Mouse (Mus musculus) kidney, postnatal 36 days (tissue): ENCODE measurements at regions not wholly inside any gene's neighbourhood (a gene's known extent, or its start where the extent isn't known, plus 50 kb on each side); places are given as distances from the start of the nearest gene placed in this dataset.

Experiments
- DNase-seq, 2 experiments: peaks; one replicate each; pipeline ENCODE4 v3.0.0; 2021 to 2022; ENCODE audit warnings: mixed read lengths in 2 of 2

DNA sequence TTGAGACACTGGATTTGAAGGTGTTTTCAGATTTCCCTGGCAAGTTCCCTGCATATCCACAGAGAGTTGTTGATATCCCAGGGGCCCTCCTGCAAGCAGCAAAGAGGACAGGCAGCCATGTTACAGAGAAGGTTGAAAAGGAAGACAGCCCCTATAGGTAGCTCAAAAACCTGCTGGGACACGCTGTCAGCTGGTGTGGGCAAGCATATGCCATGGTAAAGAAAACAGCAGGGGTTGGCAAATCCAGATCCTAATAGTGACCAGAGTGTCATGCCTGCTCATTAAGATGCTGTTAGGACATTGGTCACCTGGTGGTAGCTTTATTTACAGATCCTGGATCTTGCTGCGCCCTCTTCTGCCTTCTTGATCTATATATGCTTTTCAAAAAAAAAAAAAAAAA, 397.6 kb downstream of the Tns1 start:
- no peak for DNase-seq

DNA sequence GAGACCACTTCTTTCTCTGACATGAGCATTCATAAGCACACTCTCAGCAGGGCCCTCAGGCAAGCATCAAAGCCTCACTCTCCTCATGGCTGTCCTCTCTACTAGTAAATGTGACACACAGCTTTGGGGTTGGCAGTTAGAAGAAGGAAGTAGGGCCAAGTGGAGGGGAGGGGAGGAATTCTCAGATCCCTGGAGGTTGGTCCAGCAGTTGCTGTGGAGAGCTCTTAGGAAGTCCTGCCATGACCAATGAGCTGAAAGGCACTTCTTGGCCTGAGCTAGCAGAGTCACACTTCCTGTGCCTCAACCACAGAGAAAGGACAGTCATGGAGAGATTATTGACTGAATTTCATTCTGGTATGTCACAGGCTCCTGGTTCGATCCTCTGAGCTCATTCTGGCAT, 398.8 kb downstream of the Tns1 start:
- DNase-seq: no peak

DNA sequence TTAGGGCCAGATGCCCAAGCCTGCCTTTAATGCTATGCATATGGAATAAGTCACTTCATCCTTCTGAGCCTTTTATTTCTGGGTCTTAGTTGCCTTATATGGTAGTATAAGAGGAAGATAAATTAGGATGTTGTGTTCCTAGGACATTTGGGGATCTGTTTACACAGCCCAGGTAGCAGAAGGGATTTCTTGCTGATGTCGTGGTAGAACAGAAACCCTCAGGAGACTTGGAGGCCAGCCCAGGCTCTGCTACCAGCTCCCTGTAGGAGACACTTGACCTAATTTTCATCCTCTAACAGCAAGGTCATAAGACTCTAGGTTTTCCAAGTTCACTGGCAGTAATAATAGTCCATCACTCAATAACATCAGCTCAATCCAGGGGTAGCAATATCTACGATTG, 399.7 kb downstream of the Tns1 start:
- peak in 1 of 2 experiments; percentile 31 for DNase-seq

DNA sequence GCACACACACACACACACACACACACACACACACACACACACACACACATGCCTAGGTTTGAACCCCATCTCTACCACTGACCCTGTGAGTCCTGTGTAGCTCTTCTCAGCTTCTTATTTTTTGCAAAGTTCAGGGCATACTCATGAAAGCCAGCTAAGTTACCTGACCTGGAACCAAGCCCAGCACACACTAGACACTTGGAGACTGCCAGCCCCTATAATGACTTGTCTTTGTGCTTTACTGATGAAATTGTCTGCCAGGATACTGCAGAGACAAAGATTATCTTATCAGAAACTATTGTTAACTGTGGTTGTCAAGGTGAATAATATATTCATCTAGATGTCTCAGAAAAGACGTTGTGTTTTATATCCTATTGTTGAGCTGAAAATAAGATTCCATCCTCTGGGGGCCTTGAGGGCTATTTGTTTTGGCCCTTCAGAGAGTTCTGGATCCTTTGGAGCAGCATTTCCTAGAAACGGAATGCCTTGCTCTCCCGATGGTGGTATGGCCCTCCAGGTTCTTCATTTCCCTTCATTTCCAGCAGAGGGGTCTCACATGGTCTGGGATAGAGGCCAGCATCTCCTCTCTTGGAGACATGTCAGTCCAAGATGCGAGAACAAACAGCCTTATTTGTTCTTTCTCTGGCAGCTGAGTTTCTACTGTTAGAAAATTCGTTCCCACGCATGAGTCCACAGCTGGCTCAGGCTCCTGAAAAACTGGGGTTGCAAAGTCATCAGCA, 402.6 kb downstream of the Tns1 start:
- DNase-seq: peak; percentile 50 to 60

DNA sequence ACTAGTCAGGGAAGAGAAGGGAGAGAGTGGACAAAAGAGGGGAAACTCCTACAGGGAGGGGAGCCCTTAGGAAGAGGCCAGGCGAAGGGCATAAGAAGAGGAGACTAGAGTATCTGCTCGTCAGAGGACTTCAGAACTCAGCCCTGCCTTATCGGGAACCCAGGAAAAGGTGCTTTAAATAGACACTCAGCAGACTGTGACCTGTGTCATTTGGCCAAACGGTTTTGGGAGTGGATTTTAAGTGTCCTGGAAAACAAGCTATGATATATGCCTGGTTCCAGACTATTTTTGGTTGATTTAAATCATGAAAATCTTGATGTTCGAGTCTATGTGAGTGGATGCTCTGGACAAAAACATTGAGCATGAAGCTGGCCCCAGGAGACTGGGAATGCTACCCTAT, 405.8 kb downstream of the Tns1 start:
- DNase-seq: peak in 1 of 2 experiments; percentile 29

DNA sequence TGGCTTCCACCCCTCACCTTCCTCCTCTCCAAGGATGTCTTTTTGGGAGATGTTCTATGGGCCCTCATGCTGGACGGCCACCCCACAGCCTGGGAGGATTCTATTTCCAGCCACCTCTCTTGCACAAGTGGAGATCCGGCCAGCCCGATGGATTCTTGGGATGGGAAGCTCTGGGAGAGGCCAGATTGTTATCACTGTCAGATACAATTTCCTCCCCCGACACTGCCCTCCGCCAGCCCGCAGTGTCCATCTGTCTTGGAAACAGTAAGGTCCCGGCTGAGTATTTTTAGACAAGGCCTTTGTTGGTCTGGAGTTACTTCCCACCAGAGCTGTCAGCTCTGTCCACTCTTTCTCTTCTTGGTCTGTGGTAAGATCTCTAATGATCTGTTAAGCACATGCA, 406.8 kb downstream of the Tns1 start:
- DNase-seq: peak; percentile 65 to 71

DNA sequence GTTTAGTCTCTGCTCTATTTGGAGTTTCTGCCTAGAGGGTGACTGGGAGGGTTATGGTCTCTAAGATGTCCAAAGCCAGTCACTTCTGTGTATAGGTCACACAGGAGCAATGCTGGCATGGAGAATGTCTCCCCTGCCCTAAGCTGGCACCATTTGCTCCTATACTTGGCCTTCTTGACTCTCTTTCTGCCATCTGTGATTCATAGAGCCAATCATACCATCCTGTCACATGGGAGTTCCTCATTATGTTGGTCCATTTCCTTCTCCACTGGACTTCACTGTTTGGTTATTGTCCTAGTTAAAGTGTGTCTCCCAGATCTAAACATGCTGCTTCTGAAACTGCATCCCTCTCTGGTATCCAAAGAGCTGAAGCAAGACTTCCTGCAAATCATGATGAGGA, 407.3 kb downstream of the Tns1 start:
- DNase-seq: no peak

DNA sequence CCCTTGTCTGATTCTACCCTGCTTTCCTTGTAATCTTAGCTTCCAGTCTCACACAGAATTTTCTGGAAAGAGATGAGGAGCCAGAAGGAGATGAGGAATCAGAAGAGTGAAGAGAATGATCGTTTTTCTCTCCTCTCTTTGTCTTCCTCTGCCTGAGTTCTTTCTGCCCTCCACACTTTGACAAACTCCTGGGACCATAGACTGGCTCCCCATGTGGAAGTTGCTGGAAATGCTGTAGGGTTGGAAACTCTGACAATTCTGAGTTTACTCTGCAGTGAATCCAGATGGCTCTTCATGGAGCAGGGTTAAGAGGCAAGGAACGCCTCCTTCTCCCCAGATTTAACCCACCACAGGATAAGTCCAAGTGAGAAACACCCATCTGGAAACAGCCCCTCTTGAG, 408.7 kb downstream of the Tns1 start:
- DNase-seq: no peak

DNA sequence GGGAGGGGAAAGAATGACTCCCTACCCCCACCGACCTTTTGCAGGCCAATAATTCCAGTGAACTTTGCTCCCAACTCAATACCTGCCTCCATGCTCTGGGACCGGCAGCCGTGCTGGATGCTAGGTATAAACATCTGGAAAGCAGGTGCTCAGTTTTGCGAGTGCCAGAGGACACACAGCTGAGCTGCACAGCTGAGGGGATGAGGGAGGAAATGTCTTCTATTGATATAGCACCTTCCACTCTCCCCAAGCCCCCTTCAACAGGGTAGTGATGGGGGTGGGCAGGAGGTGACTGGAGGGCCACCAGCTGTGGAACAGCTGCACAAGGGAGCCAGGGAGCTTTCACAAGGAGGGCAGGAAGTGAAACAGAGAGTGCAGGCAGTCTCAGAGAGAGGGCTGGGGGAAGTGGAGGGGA, 421.8 kb downstream of the Tns1 start:
- DNase-seq: no peak

DNA sequence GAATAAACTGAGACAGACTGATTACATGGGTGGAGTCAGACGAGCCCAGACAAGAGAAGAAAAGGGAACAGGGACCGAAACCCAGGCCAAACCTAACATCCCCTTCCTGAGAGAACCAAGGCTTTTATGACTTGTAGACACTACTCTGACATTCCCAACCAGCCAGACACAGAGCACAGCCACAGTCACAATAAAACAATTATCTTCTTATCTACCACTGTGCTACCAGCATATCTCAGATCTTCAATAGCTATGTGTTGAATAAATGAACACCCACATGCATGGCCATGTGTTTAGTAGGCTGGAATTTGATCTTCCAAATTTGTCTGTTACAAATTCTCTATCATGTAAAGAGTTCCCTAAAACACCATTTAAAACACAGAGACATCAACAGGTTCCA, 430.7 kb downstream of the Tns1 start:
- DNase-seq: no peak

DNA sequence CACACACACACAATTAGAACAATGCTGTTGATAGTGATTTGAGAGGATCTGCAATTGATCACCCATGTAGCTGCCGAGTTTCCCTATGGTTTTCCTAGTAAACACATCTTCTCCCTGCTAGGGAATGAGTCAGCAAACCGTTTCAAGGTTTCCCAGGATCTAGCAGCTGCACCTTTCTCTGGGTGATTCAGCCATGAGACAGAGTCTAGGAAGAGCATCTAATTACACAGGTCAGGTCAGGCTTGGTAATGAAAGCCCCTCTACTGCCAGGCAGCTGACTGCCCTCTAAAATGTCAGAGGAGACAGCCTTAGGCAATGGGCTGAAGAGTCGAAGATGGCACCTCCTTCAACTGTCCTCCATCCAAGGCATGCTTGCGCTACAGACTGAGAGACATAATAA, 438.5 kb downstream of the Tns1 start:
- DNase-seq: no peak

DNA sequence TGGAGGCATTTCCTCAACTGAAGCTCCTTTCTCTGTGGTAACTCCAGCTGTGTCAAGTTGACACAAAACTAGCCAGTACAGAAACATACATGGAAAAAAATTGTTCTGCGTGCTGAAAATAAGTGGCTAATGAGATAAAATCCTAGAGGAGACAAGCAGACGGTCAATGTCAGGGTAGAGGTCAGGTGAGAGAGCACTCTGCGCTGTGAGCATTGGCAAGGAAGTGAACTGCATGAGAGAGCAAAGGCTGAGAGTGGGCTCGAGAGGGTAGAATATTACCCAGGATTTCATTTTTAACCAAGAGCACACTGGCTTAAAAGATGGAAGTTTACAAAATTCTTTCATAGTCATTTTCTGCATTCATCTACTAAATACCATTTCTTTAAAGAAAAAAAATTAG, 439.2 kb downstream of the Tns1 start:
- peak; percentile 20 to 42 for DNase-seq

DNA sequence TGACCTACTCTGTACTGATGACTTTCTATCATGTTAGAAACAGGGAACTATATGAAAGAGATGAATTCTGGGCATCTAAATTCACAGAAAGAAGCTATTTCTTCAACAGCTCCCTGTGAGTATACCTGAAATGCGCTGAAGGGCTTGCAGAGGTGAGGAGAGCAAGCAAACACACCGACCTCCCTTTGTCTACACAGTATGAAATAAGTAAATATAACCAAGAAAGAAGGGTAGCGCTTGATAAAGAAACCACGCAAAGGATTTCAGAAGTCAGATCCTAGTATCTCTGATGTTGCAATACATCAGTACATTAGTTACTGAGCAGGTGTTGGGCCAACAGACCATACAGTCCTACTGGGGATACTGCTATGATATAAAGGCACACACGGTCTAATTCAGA, 440.1 kb downstream of the Tns1 start:
- DNase-seq: no peak

DNA sequence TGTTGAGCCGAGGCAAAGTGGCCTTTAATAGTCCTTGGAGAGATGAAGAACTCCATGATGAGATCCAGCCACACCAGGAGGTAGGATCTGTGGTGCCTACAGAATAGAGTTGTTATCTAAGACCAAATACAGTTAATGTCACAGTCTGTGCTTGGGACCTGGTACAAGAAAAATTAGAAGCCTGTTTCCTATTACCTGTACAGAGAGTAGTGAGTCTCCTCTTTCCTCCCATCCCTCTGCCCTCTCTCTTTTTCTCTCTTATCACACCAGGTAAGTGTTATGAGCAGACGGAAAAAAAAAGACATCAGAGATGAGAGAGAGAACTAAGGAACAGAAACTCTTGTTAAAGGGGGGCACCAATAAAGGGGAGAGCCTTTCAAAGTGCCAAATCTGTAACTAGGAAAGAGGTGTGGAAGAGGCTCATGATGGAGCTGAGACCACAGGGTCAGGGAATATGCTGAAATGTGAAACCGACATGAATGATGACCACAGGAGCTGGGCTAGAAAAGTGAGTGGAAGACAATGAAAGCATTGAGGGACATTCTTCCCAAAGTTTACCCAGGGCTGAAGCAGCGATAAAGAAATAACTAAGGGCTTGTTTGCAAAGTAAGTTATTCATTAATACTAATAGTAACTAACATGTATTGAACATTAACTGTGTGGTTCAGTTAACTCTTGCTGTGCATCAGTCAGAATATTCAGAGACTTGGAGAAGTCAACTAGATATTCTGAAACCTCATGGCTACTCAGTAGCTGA, 440.9 kb downstream of the Tns1 start:
- no peak for DNase-seq

DNA sequence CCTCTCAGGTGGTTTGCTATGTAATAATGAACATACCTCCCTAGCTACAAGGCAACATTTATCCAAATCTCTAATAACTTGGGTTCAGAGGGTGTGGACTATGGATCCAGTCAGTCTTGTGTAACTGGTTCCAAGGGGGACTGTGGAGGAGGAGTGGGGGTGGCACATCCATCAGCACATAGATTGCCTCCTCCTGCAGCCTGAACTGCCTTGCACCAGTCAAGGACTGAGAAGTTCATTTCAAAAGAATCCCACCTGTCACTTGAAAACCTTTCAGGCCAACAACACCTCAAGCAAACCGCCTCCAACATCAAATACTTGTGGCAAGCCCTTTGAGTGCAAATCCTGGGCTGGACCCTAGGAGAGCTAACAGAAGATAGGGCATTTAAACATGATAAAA, 442.6 kb downstream of the Tns1 start:
- no peak for DNase-seq

DNA sequence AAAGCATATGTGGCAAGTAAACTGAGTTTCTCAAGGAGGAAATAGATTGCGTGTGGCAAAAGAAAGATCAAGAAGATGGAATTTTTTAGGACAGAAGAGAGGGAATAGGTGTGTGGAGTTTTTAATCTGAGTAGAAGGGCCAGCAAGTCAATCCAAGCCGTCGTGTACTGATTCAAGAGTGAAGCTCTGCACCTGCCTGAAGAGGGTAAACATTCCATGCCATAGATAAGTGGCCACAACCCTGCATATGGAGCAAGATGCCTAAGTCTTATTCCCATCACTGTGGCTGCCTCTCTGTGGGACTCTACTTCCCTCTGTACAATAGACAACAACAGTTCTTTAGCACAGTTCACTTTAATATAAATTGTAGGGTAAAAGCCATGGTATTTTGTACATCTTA, 443.4 kb downstream of the Tns1 start:
- no peak for DNase-seq

DNA sequence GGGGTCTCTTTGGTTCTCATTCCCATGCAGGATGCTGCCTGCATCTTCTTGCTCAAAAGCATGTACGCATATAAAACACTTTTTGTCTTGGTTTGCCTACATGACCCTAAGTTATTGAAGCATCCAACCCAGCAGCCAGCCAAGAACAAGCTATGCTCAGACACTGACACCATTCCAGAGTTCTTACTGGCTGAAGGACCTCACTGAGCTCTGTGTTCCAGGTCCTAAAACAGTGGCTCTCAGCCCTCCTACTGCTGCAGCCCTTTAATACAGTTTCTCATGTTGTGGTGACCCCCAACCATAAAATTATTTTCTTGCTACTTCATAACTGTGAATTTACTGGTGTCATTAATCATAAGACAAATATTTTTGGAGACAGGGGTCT, 450.4 kb downstream of the Tns1 start:
- DNase-seq: no peak

DNA sequence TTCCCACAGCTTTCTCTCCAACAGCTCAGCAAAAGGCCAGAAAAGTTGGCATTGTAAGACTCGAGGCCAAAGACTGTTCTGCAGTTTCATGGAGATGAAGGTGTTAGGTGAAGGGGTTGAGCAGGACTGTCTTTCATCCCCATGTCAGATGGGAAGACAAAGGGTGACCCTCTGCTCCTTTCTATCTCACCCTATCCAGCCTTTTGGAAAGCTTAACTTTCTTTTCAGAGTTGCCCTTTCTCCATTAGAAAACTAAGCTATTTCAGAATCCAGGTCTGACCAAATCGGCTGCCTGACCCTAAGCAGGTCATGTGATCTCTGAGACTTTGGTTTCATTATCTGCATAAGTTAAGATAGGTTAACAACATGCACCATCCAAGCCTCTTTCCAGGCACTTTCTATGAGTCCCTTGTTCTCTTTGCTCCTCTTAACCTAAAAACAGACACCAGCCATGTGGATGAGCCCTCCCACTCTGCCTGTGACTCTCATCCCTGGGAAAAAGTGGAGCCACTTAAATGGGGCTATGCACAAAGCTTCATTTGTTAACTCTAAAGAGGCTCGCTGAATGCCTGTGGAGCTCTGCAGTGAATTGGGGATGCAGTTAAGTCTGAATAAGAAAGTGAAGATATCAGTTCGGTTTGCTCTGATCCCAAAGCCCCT, 450.9 kb downstream of the Tns1 start:
- DNase-seq: no peak

DNA sequence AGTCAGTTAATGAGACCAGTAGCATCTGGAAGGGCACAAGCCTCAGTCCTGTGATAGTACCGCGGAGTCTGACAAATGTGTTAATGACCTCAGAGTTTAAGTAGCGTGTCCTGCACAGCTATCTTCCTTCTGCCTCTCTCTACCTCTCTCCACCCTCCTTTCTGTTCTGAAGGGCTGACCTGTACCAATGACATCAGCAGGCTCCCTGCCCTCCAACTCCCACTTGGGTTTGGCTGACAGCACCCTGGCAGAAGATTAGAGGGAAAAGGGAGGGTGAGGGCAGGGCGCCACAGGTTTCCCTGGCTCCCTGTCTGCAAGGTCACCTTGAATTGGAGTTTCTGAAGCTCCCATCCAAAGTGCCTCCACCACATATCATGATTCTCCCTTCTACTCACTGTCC, 452.0 kb downstream of the Tns1 start:
- no peak for DNase-seq

DNA sequence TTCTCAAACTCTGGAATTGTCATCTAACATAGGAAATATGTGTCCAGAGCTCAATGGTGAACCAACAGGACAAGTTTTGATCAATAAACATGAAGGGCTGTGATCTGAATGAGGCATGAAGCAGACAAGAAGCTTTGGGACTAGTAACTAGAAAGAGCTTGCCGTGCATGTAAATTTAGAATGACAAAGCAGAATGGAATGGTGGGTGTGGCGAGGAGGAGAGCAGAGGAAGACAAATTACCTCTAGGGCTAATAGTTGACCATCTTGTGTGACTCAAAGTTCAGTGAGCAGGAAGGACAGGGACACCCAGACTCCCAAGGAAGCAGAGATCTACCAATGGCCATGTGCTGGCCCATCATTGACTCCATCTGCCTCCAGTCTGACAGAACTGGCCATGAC, 455.6 kb downstream of the Tns1 start:
- no peak for DNase-seq

DNA sequence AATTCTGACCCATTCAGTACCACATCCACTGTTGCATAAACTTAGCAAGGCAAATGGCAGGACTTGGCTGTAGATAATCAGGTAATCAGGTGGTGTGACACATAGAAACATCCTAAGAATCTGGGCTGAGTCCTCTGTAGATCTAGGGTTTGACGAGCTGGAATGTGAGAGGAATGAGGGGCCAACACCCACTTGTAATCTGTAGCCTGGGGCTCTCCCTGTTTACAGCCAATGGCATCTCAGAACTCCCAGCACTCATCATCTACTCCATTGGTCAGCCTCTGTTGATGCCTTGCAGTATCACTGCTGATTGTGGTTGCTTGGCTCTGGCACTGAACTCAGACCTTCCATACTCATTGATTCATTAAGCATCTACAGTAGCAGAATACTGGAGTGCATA, 460.7 kb downstream of the Tns1 start:
- DNase-seq: no peak

DNA sequence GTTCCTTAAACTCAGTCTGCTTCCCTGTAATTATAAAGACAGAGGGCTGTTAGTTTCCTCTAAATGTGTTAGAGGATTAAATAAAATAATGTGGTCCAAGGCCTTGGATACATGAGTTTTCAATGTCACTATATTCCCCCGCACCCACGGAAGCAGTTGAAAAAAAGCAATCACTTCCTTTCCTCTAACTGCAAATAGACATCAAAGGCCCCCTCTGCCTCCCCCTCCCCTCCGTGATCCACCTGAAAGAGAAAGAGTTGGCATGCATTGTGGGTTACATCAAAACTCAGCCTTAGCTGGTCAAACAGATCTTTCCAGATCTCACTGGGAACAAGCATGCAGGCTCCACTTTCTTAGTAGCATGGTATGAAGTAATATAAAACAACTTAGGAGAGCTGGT, 479.2 kb downstream of the Tns1 start:
- peak; percentile 30 to 40 for DNase-seq

DNA sequence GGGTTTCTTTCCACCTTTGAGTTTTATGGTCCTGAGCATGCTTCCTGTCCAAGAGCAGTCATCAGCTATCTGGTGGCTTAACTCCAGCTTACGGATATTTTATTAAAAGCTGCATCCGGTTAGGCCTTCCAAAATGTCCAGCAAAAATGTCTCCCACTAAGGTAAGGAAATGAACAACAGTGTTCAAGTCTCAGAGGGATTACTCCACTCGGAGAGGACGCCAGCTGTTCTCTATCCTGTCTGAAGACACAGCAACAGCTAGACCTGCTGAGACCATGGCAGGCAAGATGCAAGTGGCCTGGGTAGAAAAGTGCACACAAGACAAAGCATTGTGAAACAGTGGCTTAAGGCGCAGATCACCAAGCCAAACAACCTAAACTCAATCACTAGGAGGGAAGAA, 479.9 kb downstream of the Tns1 start:
- DNase-seq: peak; percentile 46 to 64

DNA sequence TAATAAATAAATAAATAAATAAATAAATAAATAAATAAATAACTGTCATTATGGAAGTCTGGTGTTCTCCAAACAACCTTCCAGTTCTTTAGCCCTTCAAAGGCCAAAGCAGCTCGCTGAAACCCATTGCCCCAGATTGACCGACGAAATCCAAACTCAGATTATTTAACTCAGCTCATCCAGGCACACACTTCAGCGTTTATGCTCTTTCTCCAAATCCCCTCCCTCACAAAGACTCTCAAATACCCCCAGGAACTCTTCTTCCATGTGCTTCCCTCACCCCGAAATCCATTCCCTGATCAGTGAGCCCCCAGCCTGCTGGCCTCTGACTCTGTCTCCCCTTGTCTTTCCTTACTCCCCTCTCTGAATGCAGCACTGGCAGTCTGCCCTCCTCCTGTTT, 480.8 kb downstream of the Tns1 start:
- DNase-seq: no peak
